Mouse (Mus musculus) forebrain, embryonic 11.5 days (tissue): ENCODE data around the gene Mzt1. TPM values are rescaled to one million over a fixed set of nuclear protein-coding genes. Genes with fewer than 3 reads are reported as not detected.

Experiments used
- ATAC-seq: fragments of 200-750 bp; cut with Nextera tagmentation; replicated peaks from 2 replicates; pipeline ENCODE4 v1.8.0; 2017; ENCODE audit warnings: moderate TSS enrichment; ENCODE audit not compliant: low FRiP score
- DNase-seq: peaks from one replicate; pipeline ENCODE4 v3.0.0-alpha.2; 2017; ENCODE audit warnings: low spot score
- H3K27ac ChIP-seq: fragments of 300-500 bp; sonication (generic); 2 replicates; pipeline ENCODE4 v1.5.1; 2014; ENCODE audit warnings: low read depth, low read length
- H3K27me3 ChIP-seq: fragments of 300-500 bp; sonication (generic); 2 replicates; pipeline ENCODE4 v1.6.1; 2014; ENCODE audit warnings: mild to moderate bottlenecking, low read length, mixed read lengths; ENCODE audit not compliant: control insufficient read depth, insufficient read depth
- H3K36me3 ChIP-seq: fragments of 300-500 bp; sonication (generic); 2 replicates; pipeline ENCODE4 v1.6.1; 2014; ENCODE audit warnings: mild to moderate bottlenecking, low read length, moderate library complexity, mixed read lengths; ENCODE audit not compliant: control insufficient read depth, insufficient read depth
- H3K4me1 ChIP-seq: fragments of 300-500 bp; sonication (generic); replicated peaks from 2 replicates; pipeline ENCODE4 v1.6.1; 2014; ENCODE audit warnings: low read length, mixed read lengths; ENCODE audit not compliant: control insufficient read depth, insufficient read depth
- H3K4me2 ChIP-seq: fragments of 300-500 bp; sonication (generic); 2 replicates; pipeline ENCODE4 v1.6.1; 2014; ENCODE audit warnings: low read depth, mild to moderate bottlenecking, low read length, moderate library complexity, mixed read lengths; ENCODE audit not compliant: severe bottlenecking
- H3K4me3 ChIP-seq: fragments of 300-500 bp; sonication (generic); 2 replicates; pipeline ENCODE4 v1.5.1; 2014; ENCODE audit warnings: low read depth, low read length
- H3K9ac ChIP-seq: fragments of 300-500 bp; sonication (generic); 2 replicates; pipeline ENCODE4 v1.6.1; 2014; ENCODE audit warnings: low read length
- H3K9me3 ChIP-seq: fragments of 300-500 bp; sonication (generic); 2 replicates; pipeline ENCODE4 v1.6.1; 2016; ENCODE audit warnings: low read length, mixed read lengths; ENCODE audit not compliant: control insufficient read depth
- WGBS: fragments of 180-500 bp; shearing (Covaris S2); extraction: QIAGEN DNeasy Blood & Tissue Kit; methylation state at CpG from one replicate; pipeline ENCODE4 v1.1.7; 2014; 5-methylcytosine and 5-hydroxymethylcytosine counted together
- polyA plus RNA-seq: library from polyadenylated mRNA; unstranded; fragments of >200 nt; fragmentation: Nextera tagmentation; extraction: Ambion mirVana; gene quantifications from 2 replicates; pipeline ENCODE4 v1.2.1, GENCODE M21; 2014

Mzt1 gene
- polyA plus RNA-seq, 1 experiment from 2014 or later: 137 TPM

GRCm38 (mm10) chr14:98992482-98992881 lies 53.5 kb downstream of the Mzt1 start:
- no peaks in the 10 kb centered on the region for H3K36me3 ChIP-seq
- H3K4me3 ChIP-seq: no peak overlapping the region
- no peak overlapping the region for H3K9ac ChIP-seq
- H3K27ac ChIP-seq: no peak overlapping the region
- no peak overlapping the region for H3K4me2 ChIP-seq
- 93% methylated on average over 2 of the region's 2 CpGs for WGBS
- H3K27me3 ChIP-seq: no peaks in the 10 kb centered on the region
- ATAC-seq (no peak), DNase-seq (no peak)
- no peaks in the 10 kb centered on the region for H3K9me3 ChIP-seq
- no peaks in the 10 kb centered on the region for H3K4me1 ChIP-seq

GRCm38 (mm10) chr14:98990636-98991035 lies 55.3 kb downstream of the Mzt1 start:
- Histone ChIP-seq H3K36me3 (no peaks in the 10 kb centered on the region), H3K4me1 (no peaks in the 10 kb centered on the region), H3K4me3 (no peak overlapping the region), H3K9ac (no peak overlapping the region), H3K9me3 (no peaks in the 10 kb centered on the region), H3K27ac (no peak overlapping the region), H3K4me2 (no peak overlapping the region), H3K27me3 (no peaks in the 10 kb centered on the region)
- DNase-seq (no peak), ATAC-seq (no peak)
- 81% methylated on average over 3 of the region's 3 CpGs for WGBS

GRCm38 (mm10) chr14:98989818-98990217 lies 56.1 kb downstream of the Mzt1 start:
- no peaks in the 10 kb centered on the region for H3K4me1 ChIP-seq
- no peak for ATAC-seq

More at GRCm38 (mm10) chr14:98989818-98990217, 56.1 kb downstream of the Mzt1 start:
- H3K4me2 ChIP-seq: no peak overlapping the region
- no peak overlapping the region for H3K4me3 ChIP-seq
- H3K9me3 ChIP-seq: no peaks in the 10 kb centered on the region
- no peaks in the 10 kb centered on the region for H3K36me3 ChIP-seq
- no peak overlapping the region for H3K9ac ChIP-seq
- no peak for DNase-seq
- WGBS: 67% methylated on average over 3 of the region's 3 CpGs
- no peaks in the 10 kb centered on the region for H3K27me3 ChIP-seq
- H3K27ac ChIP-seq: no peak overlapping the region

Other genes starting within 250 kb of the Mzt1 start
- 2.1 and 3.4 TPM in 2 replicates for gene Rpl36a-ps1, start 51.8 kb downstream of the Mzt1 start, polyA plus RNA-seq
- gene Bora, start 88 bp upstream of the Mzt1 start, polyA plus RNA-seq: 84.5 and 87.8 TPM in 2 replicates
- 21.2 and 26.3 TPM in 2 replicates for gene Pibf1, start 53.3 kb upstream of the Mzt1 start, polyA plus RNA-seq
- gene Dis3, start 53.6 kb upstream of the Mzt1 start, polyA plus RNA-seq: 46.1 and 50.2 TPM in 2 replicates